Mouse (Mus musculus) liver, adult 2 months (tissue): ENCODE results near the gene Scgb1c1. TPM values are rescaled to one million over a fixed set of nuclear protein-coding genes. Genes with fewer than 3 reads are reported as not detected.
A peak's percentile ranks its signal among the peaks of the same experiment; 100 is the strongest.
"Not testable (repeated sequence)": the region's sequence is repeated elsewhere in the genome, so short reads cannot be mapped to it uniquely, and the experiment has no call there.

Source experiments
- DNase-seq: peaks from one replicate; pipeline ENCODE4 v3.0.0-alpha.2; 2011; ENCODE audit warnings: low read depth, low spot score; ENCODE audit errors: extremely low read depth
- H3K27ac ChIP-seq: fragments of 200-500 bp; replicated peaks from 2 replicates; pipeline ENCODE4 v1.5.1; 2012; ENCODE audit warnings: low read depth, mild to moderate bottlenecking, control low read depth, inconsistent platforms, low read length; ENCODE audit not compliant: insufficient read depth
- H3K27me3 ChIP-seq: fragments of 200-500 bp; 2 replicates; pipeline ENCODE4 v1.6.1; 2012; ENCODE audit warnings: mild to moderate bottlenecking, moderate library complexity, low read length, inconsistent platforms; ENCODE audit not compliant: control insufficient read depth, insufficient read depth
- H3K36me3 ChIP-seq: fragments of 200-500 bp; 2 replicates; pipeline ENCODE4 v1.6.1; 2012; ENCODE audit warnings: low read length, inconsistent platforms; ENCODE audit not compliant: control insufficient read depth, insufficient read depth
- H3K4me1 ChIP-seq: fragments of 200-500 bp; 2 replicates; pipeline ENCODE4 v1.6.1; 2011; ENCODE audit warnings: low read length; ENCODE audit not compliant: control insufficient read depth, insufficient read depth
- H3K4me3 ChIP-seq: fragments of 200-500 bp; 2 replicates; pipeline ENCODE4 v1.5.1; 2011; ENCODE audit warnings: low read depth, mild to moderate bottlenecking, control low read depth, low read length, moderate library complexity; ENCODE audit not compliant: insufficient read depth
- H3K79me2 ChIP-seq: fragments of 200-500 bp; 2 replicates; pipeline ENCODE4 v1.6.1; 2012; ENCODE audit warnings: inconsistent platforms, mild to moderate bottlenecking, low read length, moderate library complexity; ENCODE audit not compliant: control insufficient read depth, insufficient read depth
- H3K9ac ChIP-seq: fragments of 200-500 bp; 2 replicates; pipeline ENCODE4 v1.6.1; 2012; ENCODE audit warnings: low read depth, mild to moderate bottlenecking, control low read depth, inconsistent platforms, low read length
- CTCF ChIP-seq: fragments of 200-500 bp; IDR thresholded peaks from 2 replicates; pipeline ENCODE4 v1.5.1; 2011; ENCODE audit warnings: low read depth, low read length, control low read depth
- POLR2A ChIP-seq: fragments of 200-500 bp; IDR thresholded peaks from 2 replicates; pipeline ENCODE4 v1.6.1; 2011; ENCODE audit warnings: low read length, control low read depth; ENCODE audit not compliant: insufficient read depth; ENCODE audit errors: extremely low read depth
- WGBS: fragments of 180-500 bp; shearing (Covaris S2); methylation state at CpG from one replicate; pipeline ENCODE4 v1.1.7; 2018; 5-methylcytosine and 5-hydroxymethylcytosine counted together
- polyA plus RNA-seq: library from polyadenylated mRNA; depleted of rRNA; stranded (reverse); fragments of >200 nt; gene quantifications from 2 replicates; pipeline ENCODE4 v1.2.3, GENCODE M21; 2012; rRNA removed
- total RNA-seq: library from RNA; depleted of rRNA; stranded (reverse); fragments of >200 nt; gene quantifications from 2 replicates; pipeline ENCODE4 v1.2.3, GENCODE M21; 2014; rRNA removed

Scgb1c1 gene
- total and polyA plus RNA-seq, 2 experiments, result 0.46 to 1.0 TPM

DNA sequence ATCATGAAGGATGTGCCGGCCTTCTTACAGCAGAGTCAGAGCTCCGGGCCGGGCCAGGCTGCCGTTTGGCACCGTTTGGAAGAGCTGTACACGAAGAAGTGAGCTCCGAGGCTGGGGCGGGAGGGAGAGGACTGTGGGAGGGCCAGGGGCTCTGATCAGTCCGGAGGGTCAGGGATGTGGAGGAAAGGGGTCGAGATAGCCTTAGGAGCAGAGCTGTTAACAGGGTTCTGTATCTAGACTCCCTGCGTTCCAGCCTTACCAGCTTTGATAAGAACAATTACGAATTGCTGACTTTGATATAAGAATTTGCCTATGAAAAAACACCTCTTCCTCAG is 37.1 kb downstream of the Scgb1c1 start:
- H3K36me3 ChIP-seq, result peaks cover 16% of the 10 kb centered on the region
- TF ChIP-seq POLR2A (no peak), CTCF (no peak)
- no peaks in the 10 kb centered on the region for H3K27me3 ChIP-seq
- H3K4me1 ChIP-seq, result peaks cover 8% of the 10 kb centered on the region
- H3K27ac ChIP-seq, result peak overlapping the region; percentile 49; the same call in 1 of the 2 replicates
- no peak for DNase-seq
- H3K4me3 ChIP-seq, result peak overlapping the region; percentile 97
- peaks cover 23% of the 10 kb centered on the region for H3K79me2 ChIP-seq
- peak overlapping the region; percentile 89 for H3K9ac ChIP-seq
- 0% methylated on average over 12 of the region's 12 CpGs for WGBS

DNA sequence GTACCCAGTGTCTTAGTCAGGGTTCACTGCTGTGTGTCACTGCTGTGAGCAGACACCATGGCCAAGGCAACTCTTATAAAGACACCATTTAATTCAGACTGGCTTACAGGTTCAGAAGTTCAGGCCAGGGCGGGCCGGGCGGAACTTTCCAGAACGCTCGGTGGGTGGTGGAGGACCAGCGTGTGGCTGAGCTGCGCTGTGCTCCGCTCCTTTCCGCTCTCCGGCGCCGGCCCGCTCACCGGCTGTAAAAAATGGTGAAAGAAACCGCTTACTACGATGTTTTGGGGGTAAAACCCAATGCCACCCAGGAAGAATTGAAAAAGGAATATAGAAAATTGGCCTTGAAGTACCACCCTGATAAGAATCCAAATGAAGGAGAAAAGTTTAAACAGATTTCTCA is 45.3 kb downstream of the Scgb1c1 start:
- H3K4me1 ChIP-seq, H3K27ac ChIP-seq, H3K79me2 ChIP-seq, H3K4me3 ChIP-seq, DNase-seq, H3K27me3 ChIP-seq, H3K9ac ChIP-seq: not testable (repeated sequence)
- peaks cover 44% of the 10 kb centered on the region for H3K36me3 ChIP-seq
- 96% methylated on average over 16 of the region's 16 CpGs for WGBS

DNA sequence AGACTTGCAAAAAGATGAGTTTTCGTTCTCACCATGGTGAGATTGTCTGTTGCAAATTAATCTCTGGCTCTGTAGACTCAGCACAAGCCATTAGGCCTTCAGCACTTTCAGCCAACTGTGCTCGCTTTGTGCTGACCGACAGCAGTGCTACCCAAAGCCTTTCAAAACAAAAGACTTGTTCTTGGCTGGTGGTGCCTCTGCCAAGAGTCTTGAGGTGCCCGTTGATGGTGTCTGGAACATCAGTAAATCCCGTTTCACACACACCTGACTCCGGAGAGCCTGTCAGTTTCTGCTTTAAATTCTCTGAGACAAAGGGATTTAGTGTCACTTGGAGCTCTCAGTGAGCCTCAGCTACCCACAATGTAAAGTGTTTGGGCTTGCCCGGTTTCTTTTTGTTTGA is 48.7 kb downstream of the Scgb1c1 start:
- H3K4me1 ChIP-seq, result no peaks in the 10 kb centered on the region
- no peak for DNase-seq
- no peak for TF ChIP-seq CTCF
- H3K9ac ChIP-seq, result no peak overlapping the region
- H3K79me2 ChIP-seq, result no peaks in the 10 kb centered on the region
- H3K27me3 ChIP-seq, result no peaks in the 10 kb centered on the region
- H3K27ac ChIP-seq, result no peak overlapping the region
- H3K36me3 ChIP-seq, result peaks cover 34% of the 10 kb centered on the region
- WGBS, result 91% methylated on average over 7 of the region's 7 CpGs
- no peak overlapping the region for H3K4me3 ChIP-seq

DNA sequence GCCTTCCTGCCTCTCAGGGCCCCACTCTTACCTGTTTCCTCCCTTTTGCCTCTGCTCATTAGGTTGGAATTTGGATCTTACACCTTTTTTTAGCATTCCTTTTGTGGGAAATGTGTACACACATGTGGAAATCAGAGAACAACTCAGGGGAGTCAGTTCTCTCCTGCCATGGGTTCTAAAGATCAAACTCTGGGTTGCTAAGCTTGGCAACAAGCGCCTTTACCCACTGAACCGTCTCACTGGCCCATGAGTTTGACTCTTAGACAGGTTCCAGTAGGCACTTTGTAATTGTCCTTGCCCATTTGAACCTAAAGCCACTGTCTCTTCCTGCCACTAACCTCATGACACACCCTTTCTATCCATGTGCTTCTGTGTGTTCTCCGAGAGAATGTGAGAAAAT is 49.3 kb downstream of the Scgb1c1 start:
- 82% methylated on average over 3 of the region's 3 CpGs for WGBS
- Histone ChIP-seq H3K27ac (no peak overlapping the region), H3K36me3 (peaks cover 29% of the 10 kb centered on the region), H3K4me3 (no peak overlapping the region), H3K9ac (no peak overlapping the region), H3K27me3 (no peaks in the 10 kb centered on the region), H3K79me2 (no peaks in the 10 kb centered on the region), H3K4me1 (no peaks in the 10 kb centered on the region)
- TF ChIP-seq POLR2A, result no peak
- TF ChIP-seq CTCF, result no peak
- peak; percentile 53 for DNase-seq

Other genes with a start within 250 kb of the Scgb1c1 start
- gene Olfr46, start 244.3 kb upstream of the Scgb1c1 start, total RNA-seq, result under 0.01 TPM in 1 of 2 replicates, not detected in the other
- not detected in 2 replicates for gene Olfr46, start 244.3 kb upstream of the Scgb1c1 start, polyA plus RNA-seq
- not detected in 2 replicates for gene Olfr61, start 216.6 kb upstream of the Scgb1c1 start, total RNA-seq
- not detected in 2 replicates for gene Olfr61, start 216.6 kb upstream of the Scgb1c1 start, polyA plus RNA-seq
- not detected in 2 replicates for gene Olfr53, start 199.1 kb upstream of the Scgb1c1 start, total RNA-seq
- gene Olfr53, start 199.1 kb upstream of the Scgb1c1 start, polyA plus RNA-seq, result not detected in 2 replicates
- gene Olfr539, start 185.6 kb upstream of the Scgb1c1 start, total RNA-seq, result under 0.01 TPM in 1 of 2 replicates, not detected in the other
- not detected in 2 replicates for gene Olfr539, start 185.6 kb upstream of the Scgb1c1 start, polyA plus RNA-seq
- gene Olfr45, start 163.6 kb upstream of the Scgb1c1 start, total RNA-seq, result not detected in 2 replicates
- not detected in 2 replicates for gene Olfr45, start 163.6 kb upstream of the Scgb1c1 start, polyA plus RNA-seq
- gene Olfr541, start 148.3 kb upstream of the Scgb1c1 start, total RNA-seq, result not detected in 2 replicates
- 0.07 TPM in 1 of 2 replicates, not detected in the other for gene Olfr541, start 148.3 kb upstream of the Scgb1c1 start, polyA plus RNA-seq
- 3,097 and 4,003 TPM in 2 replicates for gene Cyp2e1, start 81.8 kb upstream of the Scgb1c1 start, total RNA-seq
- gene Cyp2e1, start 81.8 kb upstream of the Scgb1c1 start, polyA plus RNA-seq, result 2,786 and 2,859 TPM in 2 replicates
- gene Syce1, start 57.7 kb upstream of the Scgb1c1 start, total RNA-seq, result not detected in 2 replicates
- gene Syce1, start 57.7 kb upstream of the Scgb1c1 start, polyA plus RNA-seq, result 0.07 TPM in 1 of 2 replicates, not detected in the other
- 1.0 TPM in 2 replicates for gene Zfp941, start 23.4 kb upstream of the Scgb1c1 start, total RNA-seq
- gene Zfp941, start 23.4 kb upstream of the Scgb1c1 start, polyA plus RNA-seq, result 0.34 and 0.77 TPM in 2 replicates
- 511 and 549 TPM in 2 replicates for gene Urah, start 10.5 kb upstream of the Scgb1c1 start, total RNA-seq
- 1,037 and 1,096 TPM in 2 replicates for gene Urah, start 10.5 kb upstream of the Scgb1c1 start, polyA plus RNA-seq
- gene Odf3, start 2.3 kb downstream of the Scgb1c1 start, total RNA-seq, result not detected in 2 replicates
- not detected in 2 replicates for gene Odf3, start 2.3 kb downstream of the Scgb1c1 start, polyA plus RNA-seq
- gene Gm45785, start 10.8 kb downstream of the Scgb1c1 start, total RNA-seq, result 0.60 and 1.4 TPM in 2 replicates
- gene Gm45785, start 10.8 kb downstream of the Scgb1c1 start, polyA plus RNA-seq, result not detected in 2 replicates
- gene Ric8a, start 11.4 kb downstream of the Scgb1c1 start, total RNA-seq, result 17.5 and 20.3 TPM in 2 replicates
- gene Ric8a, start 11.4 kb downstream of the Scgb1c1 start, polyA plus RNA-seq, result 24.6 and 34.4 TPM in 2 replicates
- gene Bet1l, start 12.0 kb downstream of the Scgb1c1 start, total RNA-seq, result 15.0 and 15.4 TPM in 2 replicates
- 22.1 and 29.2 TPM in 2 replicates for gene Bet1l, start 12.0 kb downstream of the Scgb1c1 start, polyA plus RNA-seq
- 83.6 and 102 TPM in 2 replicates for gene Psmd13, start 36.4 kb downstream of the Scgb1c1 start, total RNA-seq
- gene Psmd13, start 36.4 kb downstream of the Scgb1c1 start, polyA plus RNA-seq, result 51.1 and 58.2 TPM in 2 replicates
- gene Sirt3, start 36.8 kb downstream of the Scgb1c1 start, total RNA-seq, result 134 and 150 TPM in 2 replicates
- 155 TPM in 2 replicates for gene Sirt3, start 36.8 kb downstream of the Scgb1c1 start, polyA plus RNA-seq
- gene Cox8b, start 54.9 kb downstream of the Scgb1c1 start, total RNA-seq, result 0.55 and 0.81 TPM in 2 replicates
- not detected in 2 replicates for gene Cox8b, start 54.9 kb downstream of the Scgb1c1 start, polyA plus RNA-seq
- gene Nlrp6, start 75.4 kb downstream of the Scgb1c1 start, total RNA-seq, result 28.9 and 33.4 TPM in 2 replicates
- gene Nlrp6, start 75.4 kb downstream of the Scgb1c1 start, polyA plus RNA-seq, result 72.9 and 119 TPM in 2 replicates
- 16.6 and 19.1 TPM in 2 replicates for gene Pgghg, start 95.8 kb downstream of the Scgb1c1 start, total RNA-seq
- gene Pgghg, start 95.8 kb downstream of the Scgb1c1 start, polyA plus RNA-seq, result 41.3 and 43.3 TPM in 2 replicates
- 0.40 and 0.55 TPM in 2 replicates for gene Ifitm5, start 104.7 kb downstream of the Scgb1c1 start, total RNA-seq
- gene Ifitm5, start 104.7 kb downstream of the Scgb1c1 start, polyA plus RNA-seq, result 0.76 and 1.0 TPM in 2 replicates
- gene Gm45717, start 110.4 kb downstream of the Scgb1c1 start, total RNA-seq, result not detected in 2 replicates
- not detected in 2 replicates for gene Gm45717, start 110.4 kb downstream of the Scgb1c1 start, polyA plus RNA-seq
- 270 and 282 TPM in 2 replicates for gene Ifitm2, start 110.4 kb downstream of the Scgb1c1 start, total RNA-seq
- gene Ifitm2, start 110.4 kb downstream of the Scgb1c1 start, polyA plus RNA-seq, result 968 and 1,028 TPM in 2 replicates
- gene Ifitm1, start 121.7 kb downstream of the Scgb1c1 start, total RNA-seq, result 11.2 and 11.3 TPM in 2 replicates
- 48.6 and 79.4 TPM in 2 replicates for gene Ifitm1, start 121.7 kb downstream of the Scgb1c1 start, polyA plus RNA-seq
- gene Ifitm3, start 165.2 kb downstream of the Scgb1c1 start, total RNA-seq, result 296 and 392 TPM in 2 replicates
- 848 and 1,254 TPM in 2 replicates for gene Ifitm3, start 165.2 kb downstream of the Scgb1c1 start, polyA plus RNA-seq
- gene Ifitm6, start 172.4 kb downstream of the Scgb1c1 start, total RNA-seq, result 0.81 and 0.83 TPM in 2 replicates
- gene Ifitm6, start 172.4 kb downstream of the Scgb1c1 start, polyA plus RNA-seq, result 0.72 and 1.7 TPM in 2 replicates
- gene Gm17387, start 183.6 kb downstream of the Scgb1c1 start, total RNA-seq, result not detected in 2 replicates
- not detected in 2 replicates for gene Gm17387, start 183.6 kb downstream of the Scgb1c1 start, polyA plus RNA-seq
- gene B4galnt4, start 215.6 kb downstream of the Scgb1c1 start, total RNA-seq, result 0.09 TPM in 1 of 2 replicates, not detected in the other
- 0.04 and 0.10 TPM in 2 replicates for gene B4galnt4, start 215.6 kb downstream of the Scgb1c1 start, polyA plus RNA-seq
- 0.60 and 0.83 TPM in 2 replicates for gene Pkp3, start 232.7 kb downstream of the Scgb1c1 start, total RNA-seq
- gene Pkp3, start 232.7 kb downstream of the Scgb1c1 start, polyA plus RNA-seq, result 1.9 and 2.0 TPM in 2 replicates